Mouse (Mus musculus) embryonic fibroblast, embryonic 13.5 days (primary cell): ENCODE results near the gene Dnah2. TPM values are rescaled to one million over a fixed set of nuclear protein-coding genes. Genes with fewer than 3 reads are reported as not detected.

Source experiments
- H3K27ac ChIP-seq: 2 replicates; pipeline ENCODE4 v1.5.1; 2012; ENCODE audit warnings: low read length, control low read depth, inconsistent platforms; ENCODE audit not compliant: insufficient read depth
- H3K4me1 ChIP-seq: 2 replicates; pipeline ENCODE4 v1.6.1; 2011; ENCODE audit warnings: low read length; ENCODE audit not compliant: control insufficient read depth, insufficient read depth
- H3K4me3 ChIP-seq: 2 replicates; pipeline ENCODE4 v1.5.1; 2011; ENCODE audit warnings: mild to moderate bottlenecking, control low read depth, low read length; ENCODE audit not compliant: insufficient read depth
- CTCF ChIP-seq: IDR thresholded peaks from 2 replicates; pipeline ENCODE4 v1.5.1; 2011; ENCODE audit warnings: mild to moderate bottlenecking, control low read depth, low read length, moderate library complexity, borderline replicate concordance; ENCODE audit not compliant: insufficient read depth
- POLR2A ChIP-seq: IDR thresholded peaks from 2 replicates; pipeline ENCODE4 v1.6.1; 2011; ENCODE audit warnings: low read depth, mild to moderate bottlenecking, control low read depth, low read length, moderate library complexity
- polyA plus RNA-seq: library from polyadenylated mRNA; stranded (reverse); fragments of >200 nt; gene quantifications from 2 replicates; pipeline ENCODE4 v1.2.4, GENCODE M21; 2011; ENCODE audit warnings: low read depth; ENCODE audit not compliant: missing spikeins, insufficient read length

The Dnah2 gene
- polyA plus RNA-seq, 1 experiment, result 0.21 TPM

DNA sequence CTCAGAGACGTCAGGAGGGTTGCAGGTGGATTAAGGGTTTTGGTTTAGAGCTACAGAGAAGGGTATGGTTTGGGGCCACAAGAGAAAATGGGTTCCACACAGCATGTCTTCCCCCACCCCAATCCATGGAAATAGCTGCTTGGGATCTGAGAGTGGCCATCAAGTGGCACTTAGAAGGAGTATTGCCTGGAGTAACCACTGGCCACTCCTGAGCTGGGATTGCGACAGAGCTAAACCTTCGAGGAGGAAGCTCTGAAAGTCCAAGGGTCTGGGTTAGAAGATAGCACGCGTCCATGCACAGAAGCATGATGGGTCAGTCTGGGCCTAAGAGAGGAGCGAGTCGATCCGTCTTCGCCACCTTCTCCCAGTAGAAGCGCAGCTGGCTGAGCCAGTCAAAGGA lies 72.1 kb downstream of the Dnah2 start:
- no peak overlapping the region for H3K4me3 ChIP-seq
- no peaks in the 10 kb centered on the region for H3K4me1 ChIP-seq
- no peak for TF ChIP-seq POLR2A
- TF ChIP-seq CTCF, result no peak
- no peak overlapping the region for H3K27ac ChIP-seq

DNA sequence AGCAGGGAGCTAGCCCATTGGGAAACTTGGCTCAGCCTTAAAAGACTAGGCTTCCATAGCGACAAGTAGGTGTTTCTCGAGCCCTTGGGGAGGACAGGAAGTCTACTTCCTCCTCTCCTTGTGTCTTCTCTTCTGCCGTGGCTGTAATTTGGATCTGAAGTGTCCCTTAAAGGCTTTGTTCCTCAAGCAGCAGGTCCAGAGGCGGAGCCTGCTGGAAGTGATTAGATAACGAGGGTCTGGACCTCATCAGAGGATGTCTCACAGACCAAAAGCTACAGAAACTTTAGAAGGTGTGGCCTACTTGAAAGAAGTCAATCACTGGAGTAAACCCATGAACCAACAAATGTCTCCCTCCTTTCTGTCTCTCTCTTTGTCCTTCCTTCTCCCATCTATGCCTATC lies 74.2 kb downstream of the Dnah2 start:
- Histone ChIP-seq H3K4me1 (no peaks in the 10 kb centered on the region), H3K27ac (no peak overlapping the region), H3K4me3 (no peak overlapping the region)
- TF ChIP-seq POLR2A (no peak), CTCF (no peak)

DNA sequence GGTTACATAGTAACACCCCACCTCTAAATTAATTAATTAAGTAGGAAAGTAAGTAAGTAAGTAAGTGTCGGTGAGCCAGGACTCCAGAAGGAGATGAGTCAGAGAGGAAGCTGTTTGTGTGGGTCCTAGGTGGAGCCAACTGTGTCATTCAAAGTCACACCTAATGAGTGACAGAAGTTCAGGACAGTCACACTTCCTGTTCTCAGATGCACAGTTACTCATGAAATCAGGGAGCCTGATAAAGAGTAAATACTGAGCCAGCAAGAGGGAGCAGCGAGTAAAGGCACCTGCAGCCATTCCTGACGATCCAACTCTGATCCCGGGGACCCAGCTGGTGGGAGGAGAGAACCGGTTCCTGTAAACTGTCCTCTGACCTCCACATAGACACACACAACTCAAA lies 76.2 kb downstream of the Dnah2 start:
- TF ChIP-seq POLR2A, result no peak
- no peak for TF ChIP-seq CTCF
- H3K4me1 ChIP-seq, result no peaks in the 10 kb centered on the region
- no peak overlapping the region for H3K4me3 ChIP-seq
- H3K27ac ChIP-seq, result no peak overlapping the region

DNA sequence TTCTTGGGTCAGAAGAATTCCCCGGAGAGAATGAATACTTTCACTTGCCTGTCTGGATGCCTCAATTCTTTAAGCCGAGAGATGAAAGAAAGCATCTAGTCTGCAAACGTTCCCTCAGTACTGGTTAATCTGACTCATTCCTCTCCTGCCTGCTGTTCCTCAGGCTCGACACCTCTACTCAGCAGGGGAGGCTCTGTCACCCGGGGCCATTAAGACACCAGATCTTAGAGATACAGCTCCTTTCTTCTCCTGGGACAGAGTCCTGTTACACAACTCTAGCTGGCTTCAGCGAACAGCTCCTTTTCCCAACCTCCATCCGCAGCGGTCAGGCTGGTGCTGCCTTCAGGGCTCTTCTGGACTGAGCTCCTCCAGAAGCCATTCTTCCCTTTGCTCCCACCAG lies 77.4 kb downstream of the Dnah2 start:
- no peak for TF ChIP-seq POLR2A
- TF ChIP-seq CTCF, result no peak
- Histone ChIP-seq H3K4me3 (no peak overlapping the region), H3K27ac (no peak overlapping the region), H3K4me1 (no peaks in the 10 kb centered on the region)

DNA sequence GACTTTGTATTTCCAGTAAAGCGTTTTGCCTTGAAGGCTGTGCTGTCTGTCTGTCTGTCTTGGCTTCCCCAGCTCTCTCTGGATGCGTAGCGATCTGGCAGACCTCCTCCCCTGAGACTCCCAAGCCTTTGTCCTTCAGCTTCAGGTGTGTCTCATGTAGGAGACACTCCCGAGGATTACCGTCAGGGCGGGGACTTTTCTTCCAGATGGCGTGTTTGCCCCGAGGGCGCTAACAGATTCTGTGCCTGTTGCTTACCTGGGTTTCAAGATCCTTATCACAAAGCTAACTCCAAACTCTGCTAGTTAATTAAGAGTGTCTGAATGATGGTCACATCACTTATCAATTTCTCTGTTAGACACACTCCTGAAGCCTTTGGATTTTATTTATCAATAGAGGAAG lies 79.6 kb downstream of the Dnah2 start:
- TF ChIP-seq POLR2A (no peak), CTCF (no peak)

DNA sequence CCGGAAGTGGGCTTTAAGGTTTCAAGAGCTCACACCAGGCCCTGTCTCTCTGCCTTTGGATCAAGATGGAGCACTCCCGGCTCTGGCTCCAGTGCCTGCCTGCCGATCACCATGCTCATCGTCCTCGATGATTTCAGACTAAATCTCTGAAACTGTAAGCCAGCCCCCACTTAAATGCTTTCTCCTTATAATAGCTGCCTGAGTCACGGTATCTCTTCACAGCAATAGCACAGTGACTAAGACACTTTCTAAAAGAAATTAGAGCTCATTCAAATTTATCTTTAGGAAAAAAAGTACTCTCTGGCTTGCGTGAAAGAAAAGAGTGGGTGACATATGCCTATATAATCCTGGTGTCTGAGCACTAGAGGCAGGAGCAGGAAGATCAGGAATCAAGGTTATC lies 84.9 kb downstream of the Dnah2 start:
- no peaks in the 10 kb centered on the region for H3K4me1 ChIP-seq
- H3K27ac ChIP-seq, result no peak overlapping the region
- TF ChIP-seq POLR2A (no peak), CTCF (no peak)
- no peak overlapping the region for H3K4me3 ChIP-seq

More for the DNA sequence above, 79.6 kb downstream of the Dnah2 start:
- Histone ChIP-seq H3K4me1 (no peaks in the 10 kb centered on the region), H3K4me3 (no peak overlapping the region), H3K27ac (no peak overlapping the region)

DNA sequence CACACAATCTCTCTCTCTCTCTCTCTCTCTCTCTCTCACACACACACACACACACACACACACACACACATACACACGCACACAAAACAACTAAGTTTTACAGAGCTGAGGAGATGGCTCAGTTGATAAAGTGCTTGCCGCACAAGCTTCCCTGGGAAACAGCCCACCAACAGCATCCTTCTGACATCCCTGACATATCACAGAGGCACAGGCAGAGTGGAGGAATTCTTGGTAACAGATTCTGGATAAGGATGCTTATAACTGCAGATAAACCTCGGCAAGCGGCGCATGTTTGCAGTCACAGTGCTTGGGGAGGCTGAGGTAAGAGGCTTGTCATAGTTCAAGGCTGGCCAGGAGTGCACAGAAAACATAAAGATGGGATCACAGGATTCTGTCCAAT lies 87.3 kb downstream of the Dnah2 start:
- TF ChIP-seq CTCF (no peak), POLR2A (no peak)
- Histone ChIP-seq H3K27ac (no peak overlapping the region), H3K4me3 (no peak overlapping the region), H3K4me1 (no peaks in the 10 kb centered on the region)

DNA sequence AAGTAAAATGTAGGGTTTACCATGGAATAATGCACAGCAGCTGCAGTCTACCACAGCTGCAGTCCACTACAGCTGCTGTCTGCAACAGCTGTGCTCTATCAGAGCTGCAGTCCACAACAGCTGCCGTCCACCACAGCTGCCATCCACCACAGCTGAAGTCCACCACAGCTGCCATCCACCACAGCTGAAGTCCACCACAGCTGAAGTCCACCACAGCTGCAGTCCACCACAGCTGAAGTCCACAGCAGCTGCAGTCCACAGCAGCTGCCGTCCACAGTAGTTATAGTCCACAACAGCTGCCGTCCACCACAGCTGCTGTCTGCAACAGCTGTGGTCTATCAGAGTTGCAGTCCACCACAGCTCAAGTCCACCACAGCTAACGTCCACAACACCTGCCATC lies 89.0 kb downstream of the Dnah2 start:
- TF ChIP-seq POLR2A (no peak), CTCF (no peak)

DNA sequence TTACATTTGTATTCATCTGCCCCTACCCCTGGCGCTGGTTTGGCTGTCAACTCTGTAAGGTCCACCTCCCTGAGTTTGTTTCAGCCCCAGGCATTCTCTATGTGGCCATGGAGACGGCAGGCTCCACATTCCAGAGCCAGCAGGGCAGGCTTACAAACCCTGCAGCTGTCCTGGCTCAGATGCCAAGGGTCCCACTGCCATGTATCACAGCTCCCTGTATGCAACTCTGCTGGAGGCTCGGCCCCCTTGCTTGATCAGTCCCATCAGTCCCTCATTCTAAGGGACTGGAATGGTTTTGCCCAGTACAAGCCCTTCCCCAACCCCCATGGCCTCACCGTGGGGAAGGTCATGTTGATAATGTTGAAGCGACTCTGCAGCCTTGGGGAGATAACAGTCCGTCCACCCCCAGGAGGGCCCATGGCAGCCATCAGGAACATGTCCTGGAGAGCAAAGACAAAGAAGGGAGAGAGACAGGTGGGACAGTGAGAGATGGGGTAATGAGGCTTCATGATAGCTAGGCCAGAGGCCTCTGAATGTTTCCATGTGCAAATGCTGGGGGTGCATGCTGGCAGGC lies 91.8 kb downstream of the Dnah2 start:
- H3K4me3 ChIP-seq, result no peak overlapping the region
- 0 out of 2 replicates have a peak, but pooled peaks cover 2% of the 10 kb centered on the region for H3K4me1 ChIP-seq
- no peak overlapping the region for H3K27ac ChIP-seq
- TF ChIP-seq POLR2A (no peak), CTCF (no peak)

More for the DNA sequence above, 89.0 kb downstream of the Dnah2 start:
- no peak overlapping the region for H3K27ac ChIP-seq
- no peak overlapping the region for H3K4me3 ChIP-seq
- H3K4me1 ChIP-seq, result no peaks in the 10 kb centered on the region

DNA sequence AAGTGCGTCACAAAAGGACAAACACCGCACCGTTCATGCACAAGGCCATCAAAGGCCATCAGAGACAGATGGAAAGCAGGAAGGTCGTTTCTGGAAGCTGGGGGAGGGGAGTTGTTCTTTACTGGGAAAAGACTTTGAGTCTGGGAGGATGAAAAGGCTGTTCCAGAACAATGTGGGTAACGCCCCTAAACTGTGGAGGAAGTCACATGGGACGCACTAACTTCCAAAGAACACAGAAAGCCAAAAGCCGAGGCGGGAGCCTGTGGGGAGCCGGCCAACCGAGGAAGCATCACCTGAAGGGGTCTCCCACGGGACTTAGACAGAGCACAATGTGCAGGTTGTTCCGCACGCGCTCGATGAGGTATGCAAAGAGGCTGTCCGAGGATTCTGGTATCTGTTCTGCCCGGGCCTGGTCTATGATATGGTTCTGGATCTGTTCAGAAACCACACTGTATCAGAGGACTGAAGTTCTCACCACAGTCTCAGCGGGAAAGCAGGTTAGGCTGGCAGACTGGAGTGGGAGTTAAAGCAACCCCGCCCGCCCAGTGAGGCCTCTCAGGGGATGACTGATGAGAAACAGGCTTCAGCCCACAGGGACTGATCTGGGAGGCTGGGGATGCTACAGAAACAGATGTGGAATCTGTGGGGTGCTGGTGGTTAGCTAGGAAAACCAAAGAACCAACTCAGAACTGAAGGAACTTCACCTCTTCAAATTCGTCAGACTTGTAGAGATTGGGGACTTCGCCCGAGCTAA lies 96.6 kb downstream of the Dnah2 start:
- H3K4me3 ChIP-seq, result no peak overlapping the region
- H3K4me1 ChIP-seq, result 0 out of 2 replicates have a peak, but pooled peaks cover 2% of the 10 kb centered on the region
- H3K27ac ChIP-seq, result no peak overlapping the region
- no peak for TF ChIP-seq POLR2A
- TF ChIP-seq CTCF, result no peak
